33 mouse cellular contexts compared by ENCODE assay signal in the genomic region with DNA sequence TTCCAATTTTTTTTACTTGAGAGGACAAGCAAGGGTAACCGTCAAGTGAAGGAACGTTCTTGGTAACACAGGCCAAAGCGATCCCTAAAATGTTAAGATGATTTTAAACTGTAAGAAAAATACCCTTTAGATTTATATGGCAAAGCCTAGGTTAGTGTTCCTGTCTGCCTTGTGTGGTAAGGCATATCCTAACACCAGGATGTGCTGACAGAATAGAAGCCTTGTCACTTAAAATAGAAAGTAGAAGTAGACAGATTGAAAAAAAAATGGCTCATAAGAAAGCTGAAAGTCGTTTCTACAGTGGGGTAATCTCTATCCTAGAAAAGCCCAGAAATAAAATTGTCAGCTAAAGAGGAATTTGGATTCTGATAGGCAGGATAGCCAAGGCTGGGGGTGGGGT. TPM values are rescaled to one million over a fixed set of nuclear protein-coding genes. Genes with fewer than 3 reads are reported as not detected.
DNase-seq lines count a peak whose midpoint lies in the region; ATAC-seq and TF ChIP-seq lines count a peak whose summit lies in the region.
"Had no signal": no experiment of that assay in that cellular context is flagged by ENCODE, and none has a peak within 500 bp of the region (broad histone marks: within the 10 kb centered on the region; RNA-seq: fewer than 3 reads in every experiment).

No protein-coding gene starts in this region.

- no peak for TF ChIP-seq CTCF in CH12.LX (conservative IDR thresholded peaks at IDR 0.05 in 1 of 2, IDR thresholded peaks at IDR 0.05 in 1 of 2; ENCODE audit: low read depth in 2 of 2, low read length in 2 of 2)

- TF ChIP-seq RAD21 in CH12.LX (IDR thresholded peaks at IDR 0.05; ENCODE audit: low read depth, low read length): no peak

- H3K9ac ChIP-seq in CH12.LX (ENCODE audit: insufficient read depth, low read depth): no peak overlapping the region
- no peak overlapping the region for H3K9ac ChIP-seq in heart, embryonic 12.5 days
- H3K9ac ChIP-seq in neural tube, embryonic 15.5 days (replicated peaks): no peak overlapping the region
- H3K9ac ChIP-seq: embryonic facial prominence, embryonic 13.5 days; forebrain, embryonic 12.5 days; hindbrain, embryonic 12.5 days; midbrain, embryonic 12.5 days had no signal

- peak; percentile 27 for DNase-seq in heart, adult 8-10 months (ENCODE audit: low spot score)
- DNase-seq in heart, postnatal 10 days: no peak
- DNase-seq in CH12.LX (ENCODE audit: extremely low read depth): no peak
- DNase-seq in heart, postnatal 4 days: peak; percentile 5
- DNase-seq in adrenal gland, postnatal 4 days (ENCODE audit: low spot score in 2 of 2): no peak
- DNase-seq: adrenal gland, postnatal 36 days; cerebellum, adult 11-12 months; cerebellum, postnatal 14 days; embryo, embryonic 11 days; kidney, adult 18-20 months had no signal

- no peaks in the 10 kb centered on the region for H3K79me2 ChIP-seq in CH12.LX (replicated peaks; ENCODE audit: control insufficient read depth, extremely low read depth, insufficient read depth, poor library complexity, severe bottlenecking)

- H3K4me3 ChIP-seq in CH12.LX (replicated peaks in 1 of 3; ENCODE audit: low read depth in 2 of 3, low read length in 2 of 3, poor library complexity in 1 of 3): no peak overlapping the region
- no peak overlapping the region for H3K4me3 ChIP-seq in heart, embryonic 12.5 days
- no peak overlapping the region for H3K4me3 ChIP-seq in neural tube, embryonic 15.5 days (replicated peaks)
- H3K4me3 ChIP-seq: embryonic facial prominence, embryonic 13.5 days; erythroblast, embryonic 14.5 days; forebrain, embryonic 12.5 days; hindbrain, embryonic 12.5 days; midbrain, embryonic 12.5 days had no signal

- H3K36me3 ChIP-seq in CH12.LX (replicated peaks in 1 of 2; ENCODE audit: control insufficient read depth in 1 of 2, insufficient read depth in 1 of 2, low read length in 1 of 2): no peaks in the 10 kb centered on the region
- H3K36me3 ChIP-seq in heart, embryonic 12.5 days: no peaks in the 10 kb centered on the region
- no peaks in the 10 kb centered on the region for H3K36me3 ChIP-seq in neural tube, embryonic 15.5 days
- H3K36me3 ChIP-seq: embryonic facial prominence, embryonic 13.5 days; forebrain, embryonic 12.5 days; G1E; hindbrain, embryonic 12.5 days; midbrain, embryonic 12.5 days had no signal

- dilution Hi-C loops in CH12.LX (cut with MboI; ENCODE audit: extremely low pct_ligation_motif_present, extremely low pct_unique_long_range_greater_than_20kb, low sequenced_read_pairs): no loop called here

- WGBS in heart, embryonic 12.5 days: 53% methylated on average over 4 of the region's 4 CpGs
- WGBS in neural tube, embryonic 15.5 days: 87% methylated on average over 4 of the region's 4 CpGs

- H3K4me2 ChIP-seq in CH12.LX (ENCODE audit: insufficient read depth, low read depth, poor library complexity, severe bottlenecking): peak overlapping the region; percentile 36; the same call in 1 of the 2 replicates
- no peak overlapping the region for H3K4me2 ChIP-seq in heart, embryonic 12.5 days
- H3K4me2 ChIP-seq in neural tube, embryonic 15.5 days: no peak overlapping the region
- H3K4me2 ChIP-seq: embryonic facial prominence, embryonic 13.5 days; forebrain, embryonic 12.5 days; hindbrain, embryonic 12.5 days; midbrain, embryonic 12.5 days had no signal

- no peak for TF ChIP-seq EP300 in CH12.LX (IDR thresholded peaks at IDR 0.05; ENCODE audit: low read length)

- no peak for TF ChIP-seq POLR2A in CH12.LX (IDR thresholded peaks at IDR 0.05; ENCODE audit: low read depth, low read length)

- H3K27me3 ChIP-seq in CH12.LX (replicated peaks): no peaks in the 10 kb centered on the region
- no peaks in the 10 kb centered on the region for H3K27me3 ChIP-seq in heart, embryonic 12.5 days (replicated peaks)
- H3K27me3 ChIP-seq in neural tube, embryonic 15.5 days (replicated peaks): no peaks in the 10 kb centered on the region
- H3K27me3 ChIP-seq: embryonic facial prominence, embryonic 13.5 days; forebrain, embryonic 12.5 days; hindbrain, embryonic 12.5 days; midbrain, embryonic 12.5 days; Patski had no signal

- no peaks in the 10 kb centered on the region for H3K4me1 ChIP-seq in CH12.LX (ENCODE audit: control insufficient read depth in 1 of 2, insufficient read depth in 2 of 2)
- peaks cover 23% of the 10 kb centered on the region for H3K4me1 ChIP-seq in heart, embryonic 12.5 days (replicated peaks)
- H3K4me1 ChIP-seq in neural tube, embryonic 15.5 days: no peaks in the 10 kb centered on the region
- H3K4me1 ChIP-seq: embryonic facial prominence, embryonic 13.5 days; forebrain, embryonic 12.5 days; hindbrain, embryonic 12.5 days; midbrain, embryonic 12.5 days had no signal

- no peak overlapping the region for H3K27ac ChIP-seq in CH12.LX (ENCODE audit: insufficient read depth, low read depth)
- peak overlapping the region; percentile 56 for H3K27ac ChIP-seq in heart, embryonic 12.5 days (ENCODE audit: poor library complexity, severe bottlenecking)
- H3K27ac ChIP-seq in neural tube, embryonic 15.5 days (replicated peaks): no peak overlapping the region
- H3K27ac ChIP-seq: embryonic facial prominence, embryonic 13.5 days; forebrain, embryonic 12.5 days; hindbrain, embryonic 12.5 days; midbrain, embryonic 12.5 days had no signal

- intact Hi-C loops in heart, postnatal 10 days (cut with DNase I): no loop called here

- in situ Hi-C loops in CH12.LX (cut with MboI; ENCODE audit: low pct_ligation_motif_present, low pct_unique_long_range_greater_than_20kb, low sequenced_read_pairs): no loop called here

- no peak for ATAC-seq in heart, embryonic 12.5 days (ENCODE audit: insufficient number of reproducible peaks, low FRiP score)
- ATAC-seq in neural tube, embryonic 15.5 days (ENCODE audit: low FRiP score): no peak
- ATAC-seq: Patski had no signal

- no peaks in the 10 kb centered on the region for H3K9me3 ChIP-seq in CH12.LX (replicated peaks; ENCODE audit: low read length)
- peaks cover 9% of the 10 kb centered on the region; the same call in 1 of the 2 replicates for H3K9me3 ChIP-seq in heart, embryonic 12.5 days (replicated peaks)
- H3K9me3 ChIP-seq in neural tube, embryonic 15.5 days (replicated peaks): no peaks in the 10 kb centered on the region
- H3K9me3 ChIP-seq: G1E; hindbrain, embryonic 12.5 days; midbrain, embryonic 12.5 days had no signal

TF ChIP-seq in CH12.LX, 34 proteins besides CTCF, POLR2A, EP300 and RAD21:
- no peak for TF ChIP-seq JUND (conservative IDR thresholded peaks at IDR 0.05; ENCODE audit: low read depth, low read length)
- TF ChIP-seq BHLHE40 (IDR thresholded peaks at IDR 0.05; ENCODE audit: low read depth, low read length): no peak
- no peak for TF ChIP-seq JUN (IDR thresholded peaks at IDR 0.05; ENCODE audit: insufficient read depth, low read depth, low read length)
- no peak for TF ChIP-seq ELF1 (IDR thresholded peaks at IDR 0.05; ENCODE audit: low read depth, low read length)
- TF ChIP-seq ZC3H11A (IDR thresholded peaks at IDR 0.05; ENCODE audit: low read depth, low read length): no peak
- TF ChIP-seq PAX5 (IDR thresholded peaks at IDR 0.05; ENCODE audit: low read length): no peak

RNA-seq across cellular contexts. Expression of gene 1700020N01Rik, which starts 58.4 kb away (rescaled TPM):
- total RNA-seq in heart, adult 8-10 months (2022): not detected
- total RNA-seq in heart, postnatal 10 days (2021): not detected
- total RNA-seq in CH12.LX (2012; rRNA removed): not detected in 2 replicates
- total RNA-seq in CH12.LX (2014; rRNA removed): not detected in 2 replicates
- polyA plus RNA-seq in CH12.LX (2012; ENCODE audit: insufficient read length, low read depth): not detected in 2 replicates
- 0.18 and 0.54 TPM in 2 replicates for polyA plus RNA-seq in heart, embryonic 12.5 days (2016; fragmentation: Nextera tagmentation; extraction: Ambion mirVana)
- total RNA-seq in heart, postnatal 4 days (2021): not detected
- polyA plus RNA-seq in neural tube, embryonic 15.5 days (2015; fragmentation: Nextera tagmentation; extraction: Ambion mirVana): not detected in 2 replicates
- total RNA-seq in adrenal gland, postnatal 4 days (2021): under 1 TPM in 1 of 2 experiments, not detected in 1; 0.36 TPM
- total RNA-seq: adrenal gland, adult 18-20 months; adrenal gland, postnatal 36 days; G1E; gastrocnemius, adult 8-10 months; layer of hippocampus, postnatal 10 days; left cerebral cortex, postnatal 10 days; liver, adult 2 months; monocyte, adult 5-6 weeks had no signal
- polyA plus RNA-seq: embryonic facial prominence, embryonic 13.5 days; erythroblast, embryonic 14.5 days; forebrain, embryonic 12.5 days; G1E; gonadal fat pad, adult 2 months; hindbrain, embryonic 12.5 days; kidney, embryonic 16.5 days; large intestine, adult 2 months; limb, embryonic 11.5 days; liver, adult 2 months; liver, embryonic 16.5 days; lung, embryonic 16.5 days; midbrain, embryonic 12.5 days; Patski; stomach, embryonic 16.5 days; urinary bladder, adult 2 months had no signal

Comparison
In these comparisons a context has a peak if more than half of its experiments do, and no peak if none do; other contexts are left out.
1. DNase-seq: peak in heart, adult 8-10 months (single experiment) and heart, postnatal 4 days (single experiment); none in heart, postnatal 10 days (0 of 2), CH12.LX (single experiment) and adrenal gland, postnatal 4 days (0 of 2).